Mouse (Mus musculus) heart, embryonic 15.5 days (tissue): Measurements from ENCODE around the gene Teddm1a. TPM values are rescaled to one million over a fixed set of nuclear protein-coding genes. Genes with fewer than 3 reads are reported as not detected.
"Not testable (repeated sequence)": the region's sequence is repeated elsewhere in the genome, so short reads cannot be mapped to it uniquely, and the experiment has no call there.

Source experiments
- ATAC-seq: fragments of 200-750 bp; cut with Nextera tagmentation; replicated peaks from 2 replicates; pipeline ENCODE4 v1.8.0; 2017; ENCODE audit warnings: low read depth, moderate TSS enrichment; ENCODE audit not compliant: insufficient number of reproducible peaks, insufficient read depth, low FRiP score
- H3K27ac ChIP-seq: fragments of 300-500 bp; sonication (generic); 2 replicates; pipeline ENCODE4 v1.5.1; 2015; ENCODE audit warnings: mild to moderate bottlenecking, inconsistent platforms
- H3K27me3 ChIP-seq: fragments of 300-500 bp; sonication (generic); 2 replicates; pipeline ENCODE4 v1.6.1; 2015; ENCODE audit warnings: inconsistent platforms
- H3K36me3 ChIP-seq: fragments of 300-500 bp; sonication (generic); 2 replicates; pipeline ENCODE4 v1.6.1; 2015; ENCODE audit warnings: mild to moderate bottlenecking, inconsistent platforms
- H3K4me1 ChIP-seq: fragments of 300-500 bp; sonication (generic); replicated peaks from 2 replicates; pipeline ENCODE4 v1.6.1; 2015; ENCODE audit warnings: inconsistent platforms
- H3K4me2 ChIP-seq: fragments of 300-500 bp; sonication (generic); 2 replicates; pipeline ENCODE4 v1.6.1; 2015; ENCODE audit warnings: inconsistent platforms, mild to moderate bottlenecking, moderate library complexity
- H3K4me3 ChIP-seq: fragments of 300-500 bp; sonication (generic); 2 replicates; pipeline ENCODE4 v1.5.1; 2015; ENCODE audit warnings: mild to moderate bottlenecking, inconsistent platforms
- H3K9ac ChIP-seq: fragments of 300-500 bp; sonication (generic); 2 replicates; pipeline ENCODE4 v1.6.1; 2015; ENCODE audit warnings: mild to moderate bottlenecking, inconsistent platforms
- H3K9me3 ChIP-seq: fragments of 300-500 bp; sonication (generic); replicated peaks from 2 replicates; pipeline ENCODE4 v1.6.1; 2016; ENCODE audit warnings: inconsistent platforms
- WGBS: fragments of 180-500 bp; shearing (Covaris S2); methylation state at CpG from one replicate; pipeline ENCODE4 v1.1.7; 2015; ENCODE audit warnings: mixed read lengths; 5-methylcytosine and 5-hydroxymethylcytosine counted together
- polyA plus RNA-seq: library from polyadenylated mRNA; unstranded; fragments of >200 nt; fragmentation: Nextera tagmentation; extraction: Ambion mirVana; gene quantifications from 2 replicates; pipeline ENCODE4 v1.2.1, GENCODE M21; 2015

The Teddm1a gene
- not detected in 2 replicates for polyA plus RNA-seq

DNA sequence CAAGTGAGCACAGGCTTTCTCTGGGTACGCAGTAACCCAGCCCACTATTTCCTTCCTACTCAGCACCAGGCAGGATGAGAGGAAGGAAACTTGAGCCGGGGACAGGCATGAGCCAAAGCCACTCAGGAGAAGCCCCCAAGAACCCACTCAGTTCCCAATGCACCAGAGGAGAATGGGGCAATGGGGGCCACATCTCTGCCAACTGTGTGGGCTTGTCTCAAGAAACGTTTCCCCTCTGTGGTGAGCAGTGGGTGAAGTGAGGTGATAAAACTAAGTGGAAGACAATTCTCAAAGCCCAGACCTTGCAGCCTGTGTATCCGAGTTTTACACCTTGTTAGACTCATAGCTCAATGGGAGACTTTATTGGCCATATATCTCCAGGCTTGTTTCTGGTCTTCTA lies at the start of gene Teddm1a:
Teddm1a (plus strand) TSS at position 301 of the 400 bp plus-strand sequence.
- Histone ChIP-seq H3K9ac (no peak within 1 kb of the TSS), H3K27ac (no peak within 1 kb of the TSS)
- ATAC-seq, result no peak

GRCm38 (mm10) chr1:153842121-153842740 lies 49.3 kb upstream of the Teddm1a start:
- H3K4me3 ChIP-seq, result no peak overlapping the region
- 77% methylated on average over 11 of the region's 11 CpGs for WGBS
- ATAC-seq, result no peak
- no peak overlapping the region for H3K27ac ChIP-seq
- H3K4me2 ChIP-seq, result no peak overlapping the region
- H3K36me3 ChIP-seq, result no peaks in the 10 kb centered on the region
- H3K27me3 ChIP-seq, result no peaks in the 10 kb centered on the region
- no peak overlapping the region for H3K9ac ChIP-seq
- no peaks in the 10 kb centered on the region for H3K4me1 ChIP-seq
- H3K9me3 ChIP-seq, result no peaks in the 10 kb centered on the region

More for the DNA sequence above, at the start of gene Teddm1a:
- Histone ChIP-seq H3K4me2 (no peak within 1 kb of the TSS), H3K27me3 (no peaks in the 10 kb centered on the region), H3K4me1 (peaks cover 3% of the 10 kb centered on the region; the same call in 1 of the 2 replicates), H3K9me3 (no peaks in the 10 kb centered on the region), H3K36me3 (no peaks in the 10 kb centered on the region), H3K4me3 (no peak within 1 kb of the TSS)
- 51% methylated on average over 4 of the region's 4 CpGs for WGBS

GRCm38 (mm10) chr1:153844042-153844441 lies 47.5 kb upstream of the Teddm1a start, which contains the start of gene Rgsl1:
Rgsl1 (minus strand) TSS chr1:153844142.
- no peak for ATAC-seq
- Histone ChIP-seq H3K4me2 (no peak within 1 kb of the TSS), H3K4me1 (no peaks in the 10 kb centered on the region), H3K27me3 (no peaks in the 10 kb centered on the region), H3K36me3 (no peaks in the 10 kb centered on the region), H3K9me3 (no peaks in the 10 kb centered on the region), H3K4me3 (no peak within 1 kb of the TSS), H3K9ac (no peak within 1 kb of the TSS), H3K27ac (no peak within 1 kb of the TSS)
- 94% methylated on average over 8 of the region's 8 CpGs for WGBS

DNA sequence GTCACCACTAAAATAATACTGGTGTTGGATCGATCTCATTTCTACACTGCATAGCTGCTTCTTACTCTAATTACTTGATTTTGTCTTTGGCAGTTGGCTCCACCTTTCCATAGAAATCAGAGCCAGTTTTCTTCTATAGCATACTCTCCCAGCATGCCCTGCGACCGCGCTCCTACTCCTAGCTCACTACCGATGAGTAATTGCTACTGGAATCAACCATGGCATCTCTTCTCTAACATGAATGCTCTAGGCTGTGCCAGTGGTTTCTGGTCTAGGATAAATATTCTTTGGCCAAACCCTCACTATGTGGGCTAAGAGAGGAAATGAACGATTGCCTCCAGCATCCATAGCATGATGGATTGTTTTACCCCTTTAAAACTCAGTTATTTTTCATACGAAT lies 45.1 kb upstream of the Teddm1a start:
- no peak overlapping the region for H3K27ac ChIP-seq
- no peak overlapping the region for H3K4me2 ChIP-seq
- 79% methylated on average over 7 of the region's 7 CpGs for WGBS
- no peaks in the 10 kb centered on the region for H3K9me3 ChIP-seq
- no peaks in the 10 kb centered on the region for H3K4me1 ChIP-seq
- no peak overlapping the region for H3K9ac ChIP-seq
- H3K27me3 ChIP-seq, result no peaks in the 10 kb centered on the region
- no peak for ATAC-seq
- no peaks in the 10 kb centered on the region for H3K36me3 ChIP-seq
- H3K4me3 ChIP-seq, result no peak overlapping the region

- 23% methylated on average over 6 of the region's 6 CpGs for WGBS
- no peak overlapping the region for H3K9ac ChIP-seq
- H3K27ac ChIP-seq, result no peak overlapping the region
- no peak overlapping the region for H3K4me3 ChIP-seq
- no peak for ATAC-seq
- no peaks in the 10 kb centered on the region for H3K36me3 ChIP-seq
- peak overlapping the region; percentile 27; the same call in 1 of the 2 replicates for H3K4me2 ChIP-seq
- H3K27me3 ChIP-seq, result no peaks in the 10 kb centered on the region
- no peaks in the 10 kb centered on the region for H3K4me1 ChIP-seq
- no peaks in the 10 kb centered on the region for H3K9me3 ChIP-seq
Measured at GRCm38 (mm10) chr1:153846867-153847266, 44.7 kb upstream of the Teddm1a start.

GRCm38 (mm10) chr1:153852696-153853095 lies 38.8 kb upstream of the Teddm1a start:
- not testable (repeated sequence) for H3K9me3 ChIP-seq, H3K9ac ChIP-seq, H3K27ac ChIP-seq, H3K27me3 ChIP-seq, ATAC-seq, H3K4me1 ChIP-seq, H3K4me2 ChIP-seq, H3K36me3 ChIP-seq, H3K4me3 ChIP-seq
- 68% methylated on average over 7 of the region's 7 CpGs for WGBS

DNA sequence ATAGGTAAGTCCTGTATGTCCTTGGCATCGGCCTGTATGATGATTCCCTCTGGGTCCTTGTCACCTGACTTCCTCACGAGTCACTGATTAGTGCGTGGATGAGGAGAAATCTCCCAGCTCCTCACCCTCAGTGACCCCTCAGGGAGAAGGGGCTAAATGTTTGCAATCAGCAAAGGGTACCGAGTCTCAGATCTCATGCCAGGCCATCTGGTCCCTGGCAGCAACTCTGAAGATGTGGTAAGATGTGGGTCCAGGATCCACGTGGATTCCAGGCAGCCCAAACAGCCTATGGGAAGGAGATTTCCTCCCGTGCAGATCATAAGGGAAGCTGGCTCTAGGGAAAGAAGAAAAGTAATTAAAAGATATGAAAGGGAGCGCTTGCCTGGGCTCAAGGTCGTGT lies 35.6 kb upstream of the Teddm1a start:
- Histone ChIP-seq H3K27me3 (no peaks in the 10 kb centered on the region), H3K4me2 (no peak overlapping the region), H3K9ac (no peak overlapping the region), H3K9me3 (no peaks in the 10 kb centered on the region), H3K36me3 (no peaks in the 10 kb centered on the region), H3K4me1 (no peaks in the 10 kb centered on the region), H3K27ac (no peak overlapping the region), H3K4me3 (no peak overlapping the region)
- ATAC-seq, result no peak
- 75% methylated on average over 8 of the region's 8 CpGs for WGBS

GRCm38 (mm10) chr1:153874045-153874444 lies 17.5 kb upstream of the Teddm1a start, which contains the start of gene Teddm1b:
Teddm1b (plus strand) TSS chr1:153874345.
- Histone ChIP-seq H3K36me3 (no peaks in the 10 kb centered on the region), H3K9ac (no peak within 1 kb of the TSS), H3K27me3 (no peaks in the 10 kb centered on the region), H3K9me3 (no peaks in the 10 kb centered on the region), H3K4me1 (no peaks in the 10 kb centered on the region), H3K27ac (no peak within 1 kb of the TSS), H3K4me2 (no peak within 1 kb of the TSS), H3K4me3 (no peak within 1 kb of the TSS)
- WGBS, result 77% methylated on average over 6 of the region's 6 CpGs
- no peak for ATAC-seq

DNA sequence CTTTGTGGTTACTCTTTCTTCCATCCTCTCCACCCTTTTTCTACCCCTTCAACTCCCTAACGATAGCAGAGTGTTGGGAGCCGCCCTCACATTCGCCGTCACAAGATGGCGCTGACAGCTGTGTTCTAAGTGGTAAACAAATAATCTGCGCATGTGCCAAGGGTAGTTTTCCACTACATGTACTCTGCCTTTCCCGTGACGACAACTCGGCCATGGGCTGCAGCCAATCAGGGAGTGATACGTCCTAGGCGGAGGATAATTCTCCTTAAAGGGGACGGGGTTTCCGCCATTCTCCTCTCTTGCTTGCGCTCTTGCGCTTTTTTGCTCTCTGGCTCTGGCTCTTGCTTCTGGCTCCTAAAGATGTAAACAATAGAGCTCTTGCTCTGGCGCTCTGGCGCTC lies 11.2 kb upstream of the Teddm1a start:
- not testable (repeated sequence) for H3K9me3 ChIP-seq, H3K4me3 ChIP-seq, ATAC-seq, H3K36me3 ChIP-seq, H3K4me1 ChIP-seq, H3K27me3 ChIP-seq, H3K9ac ChIP-seq, H3K4me2 ChIP-seq, H3K27ac ChIP-seq
- WGBS, result 92% methylated on average over 17 of the region's 17 CpGs

DNA sequence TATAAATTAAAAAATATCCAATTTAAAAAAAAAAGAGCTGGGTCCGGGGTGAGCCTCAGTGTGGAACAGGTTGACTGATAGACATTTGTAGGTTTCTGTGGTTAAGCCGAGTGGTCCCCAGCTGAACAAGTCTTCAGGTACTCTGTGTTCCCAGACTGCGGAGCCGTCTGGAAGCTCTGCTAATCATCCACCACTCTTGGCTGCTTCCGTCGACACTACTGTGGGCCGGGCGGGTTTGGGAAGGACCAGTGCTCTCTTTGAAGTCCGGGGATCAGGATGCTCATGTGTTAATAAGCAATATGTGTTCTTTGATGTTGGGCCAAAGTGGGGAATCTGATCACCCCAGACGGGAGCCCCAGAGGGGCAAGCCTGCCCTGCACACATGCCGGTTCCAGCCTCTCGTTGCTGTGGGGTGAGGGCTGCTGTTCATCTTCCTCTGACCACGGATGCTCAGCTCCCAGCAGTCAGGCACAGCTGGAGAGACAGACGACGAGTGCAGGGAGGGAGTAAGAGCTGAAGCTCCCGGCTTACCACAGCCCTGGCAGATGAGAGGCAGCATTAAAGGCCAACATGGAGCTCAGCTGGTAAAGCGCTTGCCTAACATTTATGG lies 5.4 kb upstream of the Teddm1a start:
- Histone ChIP-seq H3K4me2 (no peak overlapping the region), H3K27ac (no peak overlapping the region), H3K27me3 (no peaks in the 10 kb centered on the region), H3K9ac (no peak overlapping the region), H3K4me3 (no peak overlapping the region), H3K4me1 (no peaks in the 10 kb centered on the region), H3K36me3 (no peaks in the 10 kb centered on the region), H3K9me3 (no peaks in the 10 kb centered on the region)
- ATAC-seq, result no peak
- WGBS, result 28% methylated on average over 17 of the region's 17 CpGs

GRCm38 (mm10) chr1:153890121-153890520 lies 1.4 kb upstream of the Teddm1a start:
- Histone ChIP-seq H3K9me3 (no peaks in the 10 kb centered on the region), H3K27me3 (no peaks in the 10 kb centered on the region), H3K36me3 (no peaks in the 10 kb centered on the region), H3K9ac (no peak overlapping the region), H3K27ac (no peak overlapping the region), H3K4me1 (peaks cover 3% of the 10 kb centered on the region; the same call in 1 of the 2 replicates), H3K4me3 (no peak overlapping the region), H3K4me2 (no peak overlapping the region)
- WGBS, result 94% methylated on average over 10 of the region's 10 CpGs
- ATAC-seq, result no peak

GRCm38 (mm10) chr1:153893746-153894145 lies 2.2 kb downstream of the Teddm1a start:
- Histone ChIP-seq H3K9me3 (no peaks in the 10 kb centered on the region), H3K4me3 (no peak overlapping the region), H3K27ac (no peak overlapping the region), H3K27me3 (no peaks in the 10 kb centered on the region), H3K4me2 (no peak overlapping the region), H3K9ac (no peak overlapping the region), H3K36me3 (no peaks in the 10 kb centered on the region), H3K4me1 (peaks cover 3% of the 10 kb centered on the region; the same call in 1 of the 2 replicates)
- no peak for ATAC-seq
- 54% methylated on average over 2 of the region's 2 CpGs for WGBS
